Mouse (Mus musculus) neural tube, embryonic 12.5 days (tissue): ENCODE results near the gene Igfbp3. TPM values are rescaled to one million over a fixed set of nuclear protein-coding genes. Genes with fewer than 3 reads are reported as not detected.

ENCODE experiments used
- polyA plus RNA-seq: library from polyadenylated mRNA; unstranded; fragments of >200 nt; fragmentation: Nextera tagmentation; extraction: Ambion mirVana; gene quantifications from 2 replicates; pipeline ENCODE4 v1.2.1, GENCODE M21; 2016

Gene Igfbp3
- polyA plus RNA-seq, 1 experiment from 2014 or later, result 31.4 TPM

Other genes with a start within 250 kb of the Igfbp3 start
- 2.6 TPM in 2 replicates for gene Adcy1, start 150.4 kb downstream of the Igfbp3 start, polyA plus RNA-seq
- gene Gm11985, start 25.4 kb downstream of the Igfbp3 start, polyA plus RNA-seq, result not detected in 2 replicates
- gene Igfbp1, start 16.1 kb downstream of the Igfbp3 start, polyA plus RNA-seq, result 0.26 and 0.46 TPM in 2 replicates